Mouse (Mus musculus): ENCODE data around the gene Ppm1b. TPM values are rescaled to one million over a fixed set of nuclear protein-coding genes. Genes with fewer than 3 reads are reported as not detected.

Gene Ppm1b
- 45.7 and 48.6 TPM in 2 replicates for total RNA-seq (2012; rRNA removed)
- polyA plus RNA-seq (2012; ENCODE audit: insufficient read depth in 1 of 2, insufficient read length in 2 of 2, low read depth in 1 of 2, low replicate concordance in 2 of 2, missing spikeins in 1 of 2): 10 to 100 TPM in 1 of 2 experiments, not detected in 1; 51.6 TPM

- Histone ChIP-seq H3K79me2 (ENCODE audit: control insufficient read depth, insufficient read depth, low read length, poor library complexity) (peaks cover 29% of the 10 kb centered on the region), H3K27ac (ENCODE audit: control insufficient read depth, low read depth, low read length) (peak within 1 kb of the TSS; percentile 92), H3K36me3 (ENCODE audit: control insufficient read depth in 1 of 2, insufficient read depth in 2 of 2, low read length in 2 of 2) (peaks cover 0 to 23% of the 10 kb centered on the region in 2 experiments; a peak in 2 of 4 replicates), H3K4me3 (ENCODE audit: control insufficient read depth in 1 of 2, insufficient read depth in 1 of 2, low read depth in 2 of 2, low read length in 2 of 2) (peak within 1 kb of the TSS; percentile 72 to 73), H3K9ac (ENCODE audit: control insufficient read depth, low read depth, low read length, poor library complexity, severe bottlenecking) (peak within 1 kb of the TSS; percentile 81), H3K4me1 (ENCODE audit: control insufficient read depth in 1 of 2, insufficient read depth in 2 of 2, low read length in 2 of 2) (peaks cover 2 to 16% of the 10 kb centered on the region in 2 experiments), H3K9me3 (replicated peaks; ENCODE audit: insufficient read depth, low read length) (no peaks in the 10 kb centered on the region), H3K27me3 (ENCODE audit: control insufficient read depth in 1 of 2, insufficient read depth in 2 of 2, low read length in 2 of 2) (no peaks in the 10 kb centered on the region)
- TF ChIP-seq UBTF (IDR thresholded peaks at IDR 0.05; ENCODE audit: borderline replicate concordance, insufficient read depth, low read depth, low read length) (no peak), GATA1 (IDR thresholded peaks at IDR 0.05; ENCODE audit: low read depth, low read length) (no peak; the same call in 1 of the 2 replicates), ZKSCAN1 (IDR thresholded peaks at IDR 0.05; ENCODE audit: low read depth, low read length) (no peak), E2F4 (IDR thresholded peaks at IDR 0.05; ENCODE audit: borderline replicate concordance, low read depth, low read length) (no peak), NRF1 (IDR thresholded peaks at IDR 0.05; ENCODE audit: insufficient read depth, low read depth, low read length, poor library complexity, severe bottlenecking) (no peak), POLR2A (IDR thresholded peaks at IDR 0.05; ENCODE audit: control insufficient read depth in 1 of 2, insufficient read depth in 1 of 2, low read depth in 1 of 2, low read length in 2 of 2, poor library complexity in 1 of 2) (no peak), TCF12 (IDR thresholded peaks at IDR 0.05; ENCODE audit: low read depth, low read length) (no peak), MAZ (IDR thresholded peaks at IDR 0.05; ENCODE audit: low read depth, low read length) (no peak), EP300 (IDR thresholded peaks at IDR 0.05; ENCODE audit: low read depth in 1 of 2, low read length in 2 of 2) (no peak), MAFK (IDR thresholded peaks at IDR 0.05; ENCODE audit: borderline replicate concordance, low read depth, low read length) (no peak), TBP (IDR thresholded peaks at IDR 0.05; ENCODE audit: low read depth, low read length) (no peak), GABPA (IDR thresholded peaks at IDR 0.05; ENCODE audit: low read depth, low read length) (no peak)
- no peak for DNase-seq (ENCODE audit: low read depth, low spot score)
Measured at GRCm38 (mm10) chr17:84956441-84956840, at the start of gene Ppm1b. Gene Ppm1b, plus strand, starts transcription at chr17:84956741.

GRCm38 (mm10) chr17:84921666-84922376 lies 34.7 kb upstream of the Ppm1b start:
- DNase-seq (ENCODE audit: low read depth, low spot score): peak; percentile 63
- TF ChIP-seq MXI1 (IDR thresholded peaks at IDR 0.05; ENCODE audit: low read depth, low read length) (no peak), MAX (IDR thresholded peaks at IDR 0.05; ENCODE audit: low read length) (no peak), ETS1 (IDR thresholded peaks at IDR 0.05; ENCODE audit: low read depth, low read length) (peak; percentile 76), CTCF (IDR thresholded peaks at IDR 0.05 in 2 of 3, conservative IDR thresholded peaks at IDR 0.05 in 1 of 3; ENCODE audit: control insufficient read depth in 1 of 3, insufficient read depth in 1 of 3, low read depth in 2 of 3, low read length in 3 of 3, poor library complexity in 1 of 3, severe bottlenecking in 1 of 3) (no peak), MAFK (IDR thresholded peaks at IDR 0.05; ENCODE audit: borderline replicate concordance, low read depth, low read length) (peak; percentile 70), POLR2A (IDR thresholded peaks at IDR 0.05; ENCODE audit: control insufficient read depth in 1 of 2, insufficient read depth in 1 of 2, low read depth in 1 of 2, low read length in 2 of 2, poor library complexity in 1 of 2) (no peak)
- peaks cover 0 to under 1% of the 10 kb centered on the region in 2 experiments; a peak in 1 of 4 replicates for H3K27me3 ChIP-seq (ENCODE audit: control insufficient read depth in 1 of 2, insufficient read depth in 2 of 2, low read length in 2 of 2)
- no peak overlapping the region for H3K27ac ChIP-seq (ENCODE audit: control insufficient read depth, low read depth, low read length)
- H3K36me3 ChIP-seq (ENCODE audit: control insufficient read depth in 1 of 2, insufficient read depth in 2 of 2, low read length in 2 of 2): peaks cover 0 to 8% of the 10 kb centered on the region in 2 experiments; a peak in 2 of 4 replicates
- H3K4me1 ChIP-seq (ENCODE audit: control insufficient read depth in 1 of 2, insufficient read depth in 2 of 2, low read length in 2 of 2): peaks cover 8 to 13% of the 10 kb centered on the region in 2 experiments
- no peaks in the 10 kb centered on the region for H3K9me3 ChIP-seq (replicated peaks; ENCODE audit: insufficient read depth, low read length)
- H3K79me2 ChIP-seq (ENCODE audit: control insufficient read depth, insufficient read depth, low read length, poor library complexity): no peaks in the 10 kb centered on the region
- H3K9ac ChIP-seq (ENCODE audit: control insufficient read depth, low read depth, low read length, poor library complexity, severe bottlenecking): no peak overlapping the region
- H3K4me3 ChIP-seq (ENCODE audit: control insufficient read depth in 1 of 2, insufficient read depth in 1 of 2, low read depth in 2 of 2, low read length in 2 of 2): no peak overlapping the region

All from MEL (cell line).